Mouse (Mus musculus) testis, adult 2 months (tissue): ENCODE results near the gene Sdr39u1.

Experiments used
- CTCF ChIP-seq: fragments of 200-500 bp; IDR thresholded peaks from 2 replicates; pipeline ENCODE4 v1.5.1; 2012; ENCODE audit warnings: low read depth, mild to moderate bottlenecking, inconsistent platforms, low read length, moderate library complexity; ENCODE audit not compliant: control insufficient read depth, insufficient read depth, insufficient replicate concordance
- POLR2A ChIP-seq: fragments of 200-500 bp; IDR thresholded peaks from 2 replicates; pipeline ENCODE4 v1.6.1; 2012; ENCODE audit warnings: low read depth, mild to moderate bottlenecking, inconsistent platforms, low read length, moderate library complexity; ENCODE audit not compliant: control insufficient read depth

GRCm38 (mm10) chr14:55880982-55881381, 19.1 kb downstream of the Sdr39u1 start:
- TF ChIP-seq POLR2A (no peak), CTCF (no peak)
